Mouse (Mus musculus): Measurements from ENCODE around the gene Pin1. TPM values are rescaled to one million over a fixed set of nuclear protein-coding genes. Genes with fewer than 3 reads are reported as not detected.

Pin1 gene
- 11.0 and 11.6 TPM in 2 replicates for total RNA-seq (2023)

DNA sequence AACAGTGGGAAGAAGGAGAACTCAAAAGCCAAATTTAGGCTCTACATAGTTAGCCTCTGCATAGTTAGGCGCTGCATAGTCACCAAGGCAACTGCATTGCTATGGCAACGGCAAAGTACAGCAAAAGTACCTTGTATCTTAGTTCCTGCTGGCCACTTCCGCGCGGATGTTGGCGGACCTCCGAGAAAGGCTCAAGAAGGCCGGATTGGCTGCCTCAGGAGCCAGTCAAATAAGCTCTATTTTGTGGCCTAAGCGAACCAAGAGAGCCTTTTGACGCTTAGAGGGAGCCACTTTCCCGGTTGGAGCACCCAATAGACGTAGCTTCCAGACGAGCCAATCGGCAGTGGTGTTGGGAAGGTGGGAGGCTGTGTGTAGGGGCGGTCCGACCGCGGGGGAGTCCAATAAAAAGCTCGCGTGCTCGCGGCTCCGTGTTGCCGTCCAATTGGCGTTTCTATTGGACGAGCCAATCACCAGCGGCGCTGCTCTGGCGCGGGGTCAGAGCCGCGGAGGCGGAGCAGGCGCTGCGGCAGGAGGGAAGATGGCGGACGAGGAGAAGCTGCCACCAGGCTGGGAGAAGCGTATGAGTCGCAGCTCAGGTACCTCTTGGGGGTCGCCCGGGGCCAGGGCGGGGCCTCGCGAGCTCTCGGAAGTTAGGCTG lies at the start of gene Pin1:
TSS of gene Pin1 (plus strand) at position 494 of the 658 bp plus-strand sequence.

DNA sequence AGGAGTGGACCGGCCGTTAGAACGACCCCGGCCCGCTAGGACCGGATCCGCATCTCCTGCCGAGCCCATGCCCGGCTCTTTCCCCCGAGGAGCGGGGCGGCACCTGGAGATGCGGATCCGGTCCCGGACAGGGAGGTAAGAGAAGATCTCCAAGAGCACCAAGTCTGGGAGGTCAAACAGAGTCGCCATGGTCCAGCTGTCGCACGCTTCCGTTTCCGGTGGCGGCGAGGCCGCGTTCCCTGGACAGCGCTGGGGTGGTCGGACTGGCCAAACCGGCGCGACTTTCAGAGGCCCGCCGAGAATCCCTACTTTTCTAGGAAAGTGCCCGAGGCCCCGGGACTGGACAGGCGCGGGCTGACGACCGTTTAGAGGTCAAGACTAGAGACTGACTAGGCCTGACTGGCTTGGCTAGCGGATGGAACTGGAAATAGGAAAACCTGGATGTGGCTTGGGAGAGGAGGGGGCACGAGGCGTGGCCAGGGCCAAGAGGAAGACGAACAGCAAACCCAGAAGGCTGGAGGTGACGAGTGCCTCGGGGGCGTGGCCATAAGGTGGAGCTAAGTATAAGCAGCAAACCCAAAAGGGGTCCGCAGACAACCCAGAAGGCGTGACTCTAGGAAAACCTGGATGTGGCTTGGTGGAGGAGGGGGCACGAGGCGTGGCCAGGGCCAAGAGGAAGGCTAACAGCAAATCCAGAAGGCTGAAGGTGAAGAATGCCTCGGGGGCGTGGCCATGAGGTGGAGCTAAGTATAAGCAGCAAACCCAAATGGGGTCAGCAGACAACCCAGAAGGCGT lies 9.6 kb upstream of the Pin1 start, which contains the start of gene Ubl5:
TSS of gene Ubl5 (plus strand) at position 778 of the 795 bp plus-strand sequence.

DNA sequence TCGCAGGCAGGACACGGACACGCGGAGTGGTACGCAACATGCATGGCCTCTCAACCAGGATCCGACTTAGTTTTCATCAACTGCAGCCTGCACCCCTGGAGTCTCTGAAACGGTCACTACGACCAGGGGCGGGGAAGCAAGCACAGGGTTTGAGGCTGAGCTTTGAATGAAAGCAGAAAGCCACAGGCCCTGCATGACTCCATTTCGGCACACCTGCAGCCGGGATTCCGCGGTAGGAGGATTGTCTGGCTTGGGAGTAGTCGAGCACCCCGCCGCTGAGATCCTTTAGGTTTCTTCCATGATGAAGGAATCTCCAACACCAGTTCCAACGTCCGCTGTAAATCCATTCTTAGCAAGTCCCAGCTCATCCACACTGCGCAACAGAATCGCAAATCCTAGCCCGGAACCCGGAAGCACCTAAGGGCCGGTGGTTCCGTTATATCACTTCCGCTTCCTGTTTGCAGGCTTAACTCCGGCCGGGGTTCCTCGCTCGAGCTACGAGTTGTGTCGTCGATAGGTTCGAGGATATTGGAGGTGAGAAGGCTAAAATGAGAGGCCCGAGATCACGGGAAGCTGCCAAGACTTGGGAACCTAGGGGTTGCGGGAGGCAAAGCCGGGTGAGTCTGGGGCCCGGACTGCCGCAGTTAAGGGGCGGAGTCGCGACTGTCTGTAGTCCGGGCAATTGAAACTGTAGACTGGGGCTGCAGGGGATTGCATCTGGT lies 7.4 kb upstream of the Pin1 start, which contains the start of gene Fbxl12:
TSS of gene Fbxl12 (minus strand) at position 408 of the 722 bp plus-strand sequence.

Other genes with a start within 250 kb of the Pin1 start
- gene Zfp26, start 191.9 kb upstream of the Pin1 start, total RNA-seq (2023) = 13.7 and 18.8 TPM in 2 replicates
- 11.5 and 12.5 TPM in 2 replicates for gene Zfp426, start 159.3 kb upstream of the Pin1 start, total RNA-seq (2023)
- gene Zfp266, start 130.7 kb upstream of the Pin1 start, total RNA-seq (2023) = 8.1 and 8.7 TPM in 2 replicates
- 1.7 and 2.0 TPM in 2 replicates for gene Zfp846, start 70.8 kb upstream of the Pin1 start, total RNA-seq (2023)
- gene Ubl5, start 9.2 kb upstream of the Pin1 start, total RNA-seq (2023) = 323 and 368 TPM in 2 replicates
- 43.4 and 49.5 TPM in 2 replicates for gene Fbxl12, start 7.3 kb upstream of the Pin1 start, total RNA-seq (2023)
- gene Olfm2, start 94.3 kb downstream of the Pin1 start, total RNA-seq (2023) = not detected in 2 replicates
- 0.84 and 1.1 TPM in 2 replicates for gene Col5a3, start 163.0 kb downstream of the Pin1 start, total RNA-seq (2023)
- not detected in 2 replicates for gene Rdh8, start 166.4 kb downstream of the Pin1 start, total RNA-seq (2023)
- 2.2 and 3.8 TPM in 2 replicates for gene A230050P20Rik, start 216.5 kb downstream of the Pin1 start, total RNA-seq (2023)
- gene Angptl6, start 227.6 kb downstream of the Pin1 start, total RNA-seq (2023) = 0.38 and 0.50 TPM in 2 replicates
- 23.1 and 26.1 TPM in 2 replicates for gene Ppan, start 236.1 kb downstream of the Pin1 start, total RNA-seq (2023)
- gene Eif3g, start 246.5 kb downstream of the Pin1 start, total RNA-seq (2023) = 60.5 and 63.2 TPM in 2 replicates

Data from neutrophil, adult 65 days (primary cell).